Mouse (Mus musculus): Measurements from ENCODE around the gene Sh3gl3. TPM values are rescaled to one million over a fixed set of nuclear protein-coding genes. Genes with fewer than 3 reads are reported as not detected.
"Not testable (repeated sequence)": the region's sequence is repeated elsewhere in the genome, so short reads cannot be mapped to it uniquely, and the experiment has no call there.

The Sh3gl3 gene
- polyA plus RNA-seq, 1 experiment = not detected

- WGBS = 24% methylated on average over 1 of the region's 1 CpGs
- no peak overlapping the region for H3K4me3 ChIP-seq (ENCODE audit: insufficient read depth, low read depth, low read length)
- TF ChIP-seq POLR2A (IDR thresholded peaks at IDR 0.05; ENCODE audit: insufficient read depth, low read depth, low read length) = no peak
Measured at GRCm38 (mm10) chr7:82269948-82270347, 96.3 kb downstream of the Sh3gl3 start.

GRCm38 (mm10) chr7:82271742-82272141 is 98.1 kb downstream of the Sh3gl3 start:
- WGBS = 91% methylated on average over 5 of the region's 5 CpGs

More at GRCm38 (mm10) chr7:82269948-82270347, 96.3 kb downstream of the Sh3gl3 start:
- Histone ChIP-seq H3K4me1 (ENCODE audit: control insufficient read depth, insufficient read depth, low read length) (no peaks in the 10 kb centered on the region; the same call in 1 of the 2 replicates), H3K27ac (ENCODE audit: insufficient read depth, low read depth, low read length) (no peak overlapping the region)

GRCm38 (mm10) chr7:82272875-82273274 is 99.2 kb downstream of the Sh3gl3 start:
- 25% methylated on average over 5 of the region's 5 CpGs for WGBS
- H3K4me1 ChIP-seq (ENCODE audit: control insufficient read depth, insufficient read depth, low read length); H3K4me3 ChIP-seq (ENCODE audit: insufficient read depth, low read depth, low read length); H3K27ac ChIP-seq (ENCODE audit: insufficient read depth, low read depth, low read length): not testable (repeated sequence)

More at GRCm38 (mm10) chr7:82271742-82272141, 98.1 kb downstream of the Sh3gl3 start:
- H3K4me1 ChIP-seq (ENCODE audit: control insufficient read depth, insufficient read depth, low read length) = peaks cover 5% of the 10 kb centered on the region; the same call in 1 of the 2 replicates
- TF ChIP-seq CTCF (IDR thresholded peaks at IDR 0.05; ENCODE audit: insufficient read depth, low read depth, low read length) (no peak), POLR2A (IDR thresholded peaks at IDR 0.05; ENCODE audit: insufficient read depth, low read depth, low read length) (no peak)
- no peak overlapping the region for H3K27ac ChIP-seq (ENCODE audit: insufficient read depth, low read depth, low read length)
- H3K4me3 ChIP-seq (ENCODE audit: insufficient read depth, low read depth, low read length) = no peak overlapping the region

- 59% methylated on average over 19 of the region's 19 CpGs for WGBS
- TF ChIP-seq POLR2A (IDR thresholded peaks at IDR 0.05; ENCODE audit: insufficient read depth, low read depth, low read length) (no peak), CTCF (IDR thresholded peaks at IDR 0.05; ENCODE audit: insufficient read depth, low read depth, low read length) (peak; percentile 54)
- Histone ChIP-seq H3K4me3 (ENCODE audit: insufficient read depth, low read depth, low read length) (no peak overlapping the region), H3K4me1 (ENCODE audit: control insufficient read depth, insufficient read depth, low read length) (peaks cover 5% of the 10 kb centered on the region; the same call in 1 of the 2 replicates), H3K27ac (ENCODE audit: insufficient read depth, low read depth, low read length) (no peak overlapping the region)
Measured at GRCm38 (mm10) chr7:82274011-82274709, 100.5 kb downstream of the Sh3gl3 start.

GRCm38 (mm10) chr7:82274975-82275374 is 101.3 kb downstream of the Sh3gl3 start:
- no peak overlapping the region for H3K27ac ChIP-seq (ENCODE audit: insufficient read depth, low read depth, low read length)
- peaks cover 5% of the 10 kb centered on the region; the same call in 1 of the 2 replicates for H3K4me1 ChIP-seq (ENCODE audit: control insufficient read depth, insufficient read depth, low read length)
- no peak overlapping the region for H3K4me3 ChIP-seq (ENCODE audit: insufficient read depth, low read depth, low read length)
- WGBS = 91% methylated on average over 5 of the region's 5 CpGs
- TF ChIP-seq CTCF (IDR thresholded peaks at IDR 0.05; ENCODE audit: insufficient read depth, low read depth, low read length) (no peak), POLR2A (IDR thresholded peaks at IDR 0.05; ENCODE audit: insufficient read depth, low read depth, low read length) (no peak)

GRCm38 (mm10) chr7:82275529-82276204 is 102.0 kb downstream of the Sh3gl3 start:
- TF ChIP-seq CTCF (IDR thresholded peaks at IDR 0.05; ENCODE audit: insufficient read depth, low read depth, low read length) (no peak), POLR2A (IDR thresholded peaks at IDR 0.05; ENCODE audit: insufficient read depth, low read depth, low read length) (no peak)
- H3K27ac ChIP-seq (ENCODE audit: insufficient read depth, low read depth, low read length) = no peak overlapping the region
- WGBS = 55% methylated on average over 18 of the region's 18 CpGs
- no peak overlapping the region for H3K4me3 ChIP-seq (ENCODE audit: insufficient read depth, low read depth, low read length)
- peaks cover 5% of the 10 kb centered on the region; the same call in 1 of the 2 replicates for H3K4me1 ChIP-seq (ENCODE audit: control insufficient read depth, insufficient read depth, low read length)

- H3K4me1 ChIP-seq (ENCODE audit: control insufficient read depth, insufficient read depth, low read length) = peaks cover 14% of the 10 kb centered on the region
- peak overlapping the region; percentile 33 for H3K27ac ChIP-seq (ENCODE audit: insufficient read depth, low read depth, low read length)
- H3K4me3 ChIP-seq (ENCODE audit: insufficient read depth, low read depth, low read length) = no peak overlapping the region
- no peak for TF ChIP-seq CTCF (IDR thresholded peaks at IDR 0.05; ENCODE audit: insufficient read depth, low read depth, low read length)
- no peak for TF ChIP-seq POLR2A (IDR thresholded peaks at IDR 0.05; ENCODE audit: insufficient read depth, low read depth, low read length)
- WGBS = 53% methylated on average over 8 of the region's 8 CpGs
Measured at GRCm38 (mm10) chr7:82282011-82282410, 108.4 kb downstream of the Sh3gl3 start.

- no peak for TF ChIP-seq CTCF (IDR thresholded peaks at IDR 0.05; ENCODE audit: insufficient read depth, low read depth, low read length)
- TF ChIP-seq POLR2A (IDR thresholded peaks at IDR 0.05; ENCODE audit: insufficient read depth, low read depth, low read length) = no peak
- peaks cover 14% of the 10 kb centered on the region for H3K4me1 ChIP-seq (ENCODE audit: control insufficient read depth, insufficient read depth, low read length)
- H3K4me3 ChIP-seq (ENCODE audit: insufficient read depth, low read depth, low read length) = no peak overlapping the region
- peak overlapping the region; percentile 33 for H3K27ac ChIP-seq (ENCODE audit: insufficient read depth, low read depth, low read length)
- 55% methylated on average over 13 of the region's 13 CpGs for WGBS
Measured at GRCm38 (mm10) chr7:82282464-82282863, 108.8 kb downstream of the Sh3gl3 start.

GRCm38 (mm10) chr7:82287242-82287641 is 113.6 kb downstream of the Sh3gl3 start:
- TF ChIP-seq CTCF (IDR thresholded peaks at IDR 0.05; ENCODE audit: insufficient read depth, low read depth, low read length) (no peak), POLR2A (IDR thresholded peaks at IDR 0.05; ENCODE audit: insufficient read depth, low read depth, low read length) (no peak)
- H3K27ac ChIP-seq (ENCODE audit: insufficient read depth, low read depth, low read length) = no peak overlapping the region
- no peak overlapping the region for H3K4me3 ChIP-seq (ENCODE audit: insufficient read depth, low read depth, low read length)
- H3K4me1 ChIP-seq (ENCODE audit: control insufficient read depth, insufficient read depth, low read length) = peaks cover 8% of the 10 kb centered on the region
- WGBS = 92% methylated on average over 2 of the region's 2 CpGs
